Mouse (Mus musculus): ENCODE results near the gene Vps18. TPM values are rescaled to one million over a fixed set of nuclear protein-coding genes. Genes with fewer than 3 reads are reported as not detected.
A peak's percentile ranks its signal among the peaks of the same experiment; 100 is the strongest.

The Vps18 gene
- polyA plus RNA-seq, 1 experiment from 2014 or later, result 33.6 TPM

DNA sequence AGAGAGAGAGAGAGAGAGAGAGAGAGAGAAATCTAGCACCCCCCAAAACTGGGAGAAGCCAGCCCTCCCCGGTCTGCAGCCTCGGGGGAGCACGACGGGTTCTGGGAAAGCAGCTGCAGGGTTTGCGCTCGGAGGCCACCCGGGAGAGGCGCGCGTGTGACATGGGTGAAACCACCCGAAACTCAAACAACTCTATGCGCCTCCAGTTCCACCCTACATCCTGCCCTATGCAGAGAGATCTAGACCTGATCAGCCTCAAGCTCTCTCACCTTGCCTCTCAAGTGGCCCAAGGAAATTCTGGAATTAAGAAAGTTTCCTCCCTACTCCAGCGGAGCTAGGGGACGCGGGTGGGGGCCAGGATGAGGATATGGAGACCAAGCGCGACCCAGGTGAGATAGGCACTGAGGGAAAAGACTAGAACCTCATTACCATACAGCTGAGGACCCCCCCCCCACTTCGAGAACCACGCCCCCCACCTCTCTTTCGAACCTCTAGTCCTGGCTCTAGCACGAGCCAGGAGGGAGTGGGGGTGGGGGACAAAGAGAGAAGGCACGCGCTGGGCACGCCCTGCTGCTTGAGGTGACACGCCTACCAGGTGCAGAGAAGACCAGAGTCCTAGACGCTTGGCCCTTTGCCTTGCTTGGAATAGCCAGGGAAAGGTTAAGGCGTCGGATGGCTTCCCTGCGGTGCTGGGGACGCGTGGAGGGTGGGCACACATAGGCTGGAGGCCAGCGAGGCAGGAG lies 36.2 kb downstream of the Vps18 start:
- ATAC-seq, result no peak
- H3K9ac ChIP-seq (replicated peaks; ENCODE audit: low read depth, low read length), result no peak overlapping the region

GRCm38 (mm10) chr2:119325568-119326143 lies 37.1 kb downstream of the Vps18 start, which contains the start of gene Dll4:
Gene Dll4 (plus strand): TSS chr2:119325784.
- Histone ChIP-seq H3K9ac (replicated peaks; ENCODE audit: low read depth, low read length) (peak within 1 kb of the TSS; percentile 47), H3K4me1 (replicated peaks; ENCODE audit: control insufficient read depth, insufficient read depth, low read length) (peaks cover 57% of the 10 kb centered on the region), H3K36me3 (ENCODE audit: control insufficient read depth, insufficient read depth) (no peaks in the 10 kb centered on the region), H3K4me2 (ENCODE audit: low read length) (peak within 1 kb of the TSS; percentile 86), H3K27me3 (replicated peaks; ENCODE audit: control insufficient read depth, insufficient read depth, low read length) (peaks cover 68% of the 10 kb centered on the region), H3K9me3 (ENCODE audit: control insufficient read depth, low read length) (no peaks in the 10 kb centered on the region), H3K4me3 (replicated peaks; ENCODE audit: low read length) (peak within 1 kb of the TSS; percentile 50), H3K27ac (ENCODE audit: low read length) (no peak within 1 kb of the TSS)
- no peak for ATAC-seq
- WGBS, result 0% methylated on average over 33 of the region's 33 CpGs

More for the DNA sequence above, 36.2 kb downstream of the Vps18 start:
- peak overlapping the region; percentile 86 for H3K4me2 ChIP-seq (ENCODE audit: low read length)
- peaks cover 57% of the 10 kb centered on the region for H3K4me1 ChIP-seq (replicated peaks; ENCODE audit: control insufficient read depth, insufficient read depth, low read length)
- H3K9me3 ChIP-seq (ENCODE audit: control insufficient read depth, low read length), result no peaks in the 10 kb centered on the region
- H3K27me3 ChIP-seq (replicated peaks; ENCODE audit: control insufficient read depth, insufficient read depth, low read length), result peaks cover 70% of the 10 kb centered on the region
- WGBS, result under 1% methylated on average over 31 of the region's 32 CpGs
- H3K4me3 ChIP-seq (replicated peaks; ENCODE audit: low read length), result peak overlapping the region; percentile 50
- H3K27ac ChIP-seq (ENCODE audit: low read length), result no peak overlapping the region
- no peaks in the 10 kb centered on the region for H3K36me3 ChIP-seq (ENCODE audit: control insufficient read depth, insufficient read depth)

GRCm38 (mm10) chr2:119326161-119327101 lies 37.9 kb downstream of the Vps18 start:
- peak overlapping the region; percentile 50 for H3K4me3 ChIP-seq (replicated peaks; ENCODE audit: low read length)
- peaks cover 67% of the 10 kb centered on the region for H3K27me3 ChIP-seq (replicated peaks; ENCODE audit: control insufficient read depth, insufficient read depth, low read length)
- peak overlapping the region; percentile 47 for H3K9ac ChIP-seq (replicated peaks; ENCODE audit: low read depth, low read length)
- WGBS, result under 1% methylated on average over 59 of the region's 61 CpGs
- H3K4me1 ChIP-seq (replicated peaks; ENCODE audit: control insufficient read depth, insufficient read depth, low read length), result peaks cover 54% of the 10 kb centered on the region
- 0 out of 2 replicates have a peak, but pooled peaks have one; percentile 29 for ATAC-seq
- peak overlapping the region; percentile 86 for H3K4me2 ChIP-seq (ENCODE audit: low read length)
- H3K27ac ChIP-seq (ENCODE audit: low read length), result no peak overlapping the region
- H3K36me3 ChIP-seq (ENCODE audit: control insufficient read depth, insufficient read depth), result no peaks in the 10 kb centered on the region
- no peaks in the 10 kb centered on the region for H3K9me3 ChIP-seq (ENCODE audit: control insufficient read depth, low read length)

DNA sequence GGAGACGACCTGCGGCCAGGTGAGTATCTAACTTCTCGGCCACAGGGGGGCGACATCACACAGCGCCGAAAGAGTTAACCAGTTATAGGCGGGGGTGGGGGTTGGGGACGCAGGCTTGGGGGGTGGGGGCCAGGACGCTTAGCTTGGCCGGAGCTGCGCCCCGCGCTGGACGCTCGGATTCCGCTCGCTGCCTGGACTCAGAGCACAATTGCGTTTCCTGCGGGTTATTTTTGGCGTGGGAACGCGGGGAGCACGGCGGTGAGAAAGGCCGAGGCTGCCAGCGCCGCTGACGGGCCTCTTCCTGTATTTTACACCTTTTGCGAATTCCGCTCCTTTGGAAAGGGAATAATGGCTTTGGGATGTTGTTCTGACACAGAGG lies 38.6 kb downstream of the Vps18 start:
- no peak for ATAC-seq
- peak overlapping the region; percentile 50 for H3K4me3 ChIP-seq (replicated peaks; ENCODE audit: low read length)
- peak overlapping the region; percentile 86 for H3K4me2 ChIP-seq (ENCODE audit: low read length)
- H3K9me3 ChIP-seq (ENCODE audit: control insufficient read depth, low read length), result no peaks in the 10 kb centered on the region
- under 1% methylated on average over 30 of the region's 30 CpGs for WGBS
- H3K27ac ChIP-seq (ENCODE audit: low read length), result no peak overlapping the region
- no peaks in the 10 kb centered on the region for H3K36me3 ChIP-seq (ENCODE audit: control insufficient read depth, insufficient read depth)
- peaks cover 70% of the 10 kb centered on the region for H3K27me3 ChIP-seq (replicated peaks; ENCODE audit: control insufficient read depth, insufficient read depth, low read length)
- H3K4me1 ChIP-seq (replicated peaks; ENCODE audit: control insufficient read depth, insufficient read depth, low read length), result peaks cover 48% of the 10 kb centered on the region
- H3K9ac ChIP-seq (replicated peaks; ENCODE audit: low read depth, low read length), result peak overlapping the region; percentile 27

DNA sequence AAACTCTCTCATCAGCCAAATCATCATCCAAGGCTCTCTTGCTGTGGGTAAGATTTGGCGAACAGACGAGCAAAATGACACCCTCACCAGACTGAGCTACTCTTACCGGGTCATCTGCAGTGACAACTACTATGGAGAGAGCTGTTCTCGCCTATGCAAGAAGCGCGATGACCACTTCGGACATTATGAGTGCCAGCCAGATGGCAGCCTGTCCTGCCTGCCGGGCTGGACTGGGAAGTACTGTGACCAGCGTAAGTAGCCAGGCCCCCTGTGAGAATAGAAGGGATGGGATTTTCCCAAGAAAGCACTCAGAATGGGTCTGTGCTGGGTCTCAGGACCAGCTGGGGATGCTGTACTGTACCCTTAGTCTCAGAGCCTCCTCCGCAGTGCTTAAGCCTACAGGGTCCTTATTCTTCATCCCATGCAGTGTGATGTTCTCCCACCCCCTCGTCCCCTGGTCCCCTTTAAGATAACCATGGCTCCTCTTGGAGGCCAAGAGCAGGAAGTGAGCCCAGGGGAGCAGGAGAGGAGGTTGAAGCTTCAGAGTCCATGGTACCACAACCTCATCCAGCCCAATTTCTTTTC lies 39.5 kb downstream of the Vps18 start:
- WGBS, result 11% methylated on average over 11 of the region's 11 CpGs
- Histone ChIP-seq H3K4me3 (replicated peaks; ENCODE audit: low read length) (no peak overlapping the region), H3K27me3 (replicated peaks; ENCODE audit: control insufficient read depth, insufficient read depth, low read length) (peaks cover 67% of the 10 kb centered on the region), H3K4me1 (replicated peaks; ENCODE audit: control insufficient read depth, insufficient read depth, low read length) (peaks cover 38% of the 10 kb centered on the region), H3K9ac (replicated peaks; ENCODE audit: low read depth, low read length) (no peak overlapping the region), H3K27ac (ENCODE audit: low read length) (no peak overlapping the region), H3K4me2 (ENCODE audit: low read length) (peak overlapping the region; percentile 15; the same call in 1 of the 2 replicates), H3K36me3 (ENCODE audit: control insufficient read depth, insufficient read depth) (no peaks in the 10 kb centered on the region), H3K9me3 (ENCODE audit: control insufficient read depth, low read length) (no peaks in the 10 kb centered on the region)
- ATAC-seq, result no peak

DNA sequence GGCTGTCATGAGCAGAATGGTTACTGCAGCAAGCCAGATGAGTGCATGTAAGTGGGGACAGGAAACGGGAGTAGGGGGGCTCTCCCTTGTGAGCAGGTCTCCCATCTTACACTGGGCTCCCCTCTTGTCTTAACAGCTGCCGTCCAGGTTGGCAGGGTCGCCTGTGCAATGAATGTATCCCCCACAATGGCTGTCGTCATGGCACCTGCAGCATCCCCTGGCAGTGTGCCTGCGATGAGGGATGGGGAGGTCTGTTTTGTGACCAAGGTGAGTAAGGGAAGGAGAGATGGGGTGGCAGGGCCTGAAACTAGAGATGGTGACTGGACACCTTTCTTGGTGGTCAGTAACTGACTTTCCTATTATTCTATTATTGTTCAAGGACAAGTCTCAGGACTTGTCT lies 40.0 kb downstream of the Vps18 start:
- Histone ChIP-seq H3K27me3 (replicated peaks; ENCODE audit: control insufficient read depth, insufficient read depth, low read length) (peaks cover 62% of the 10 kb centered on the region), H3K4me1 (replicated peaks; ENCODE audit: control insufficient read depth, insufficient read depth, low read length) (peaks cover 36% of the 10 kb centered on the region), H3K36me3 (ENCODE audit: control insufficient read depth, insufficient read depth) (no peaks in the 10 kb centered on the region), H3K27ac (ENCODE audit: low read length) (no peak overlapping the region), H3K9ac (replicated peaks; ENCODE audit: low read depth, low read length) (no peak overlapping the region), H3K4me2 (ENCODE audit: low read length) (peak overlapping the region; percentile 15; the same call in 1 of the 2 replicates), H3K9me3 (ENCODE audit: control insufficient read depth, low read length) (no peaks in the 10 kb centered on the region), H3K4me3 (replicated peaks; ENCODE audit: low read length) (no peak overlapping the region)
- ATAC-seq, result no peak
- 38% methylated on average over 5 of the region's 5 CpGs for WGBS

DNA sequence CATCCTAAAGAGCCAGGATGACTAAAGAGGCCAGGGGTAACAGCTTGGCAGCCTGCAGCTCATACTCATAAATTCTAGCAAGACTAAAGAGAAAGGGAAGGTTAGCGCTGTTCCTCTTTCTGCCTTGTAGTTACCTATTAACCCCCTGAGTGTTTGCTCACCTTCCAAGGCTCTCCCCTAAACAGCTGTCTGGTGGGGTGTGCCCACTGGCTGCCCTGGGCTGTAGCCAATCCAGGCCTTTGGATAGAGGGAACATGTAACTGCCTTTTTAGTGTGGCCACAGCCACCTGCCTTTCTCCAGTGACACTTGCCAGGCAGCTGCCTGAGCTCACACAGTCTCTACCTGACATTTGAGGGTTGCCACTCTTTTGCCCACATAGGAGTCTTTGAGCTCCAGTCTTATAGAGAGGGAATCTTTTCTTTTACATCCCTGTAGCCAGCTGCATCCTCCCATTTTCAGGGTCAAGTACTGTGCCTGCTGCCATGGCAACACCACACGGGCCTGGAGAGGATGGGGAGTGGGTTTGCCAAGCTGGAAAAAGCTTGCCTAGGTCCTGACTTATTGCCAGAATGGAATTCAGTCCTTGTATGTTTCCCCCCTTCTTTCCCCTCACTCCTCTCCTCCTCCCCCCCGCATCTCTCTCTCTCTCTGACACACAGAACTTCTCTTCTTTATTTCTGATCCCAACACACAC lies 40.7 kb downstream of the Vps18 start:
- Histone ChIP-seq H3K9ac (replicated peaks; ENCODE audit: low read depth, low read length) (no peak overlapping the region), H3K27me3 (replicated peaks; ENCODE audit: control insufficient read depth, insufficient read depth, low read length) (peaks cover 58% of the 10 kb centered on the region), H3K4me3 (replicated peaks; ENCODE audit: low read length) (no peak overlapping the region), H3K9me3 (ENCODE audit: control insufficient read depth, low read length) (no peaks in the 10 kb centered on the region), H3K27ac (ENCODE audit: low read length) (no peak overlapping the region), H3K4me1 (replicated peaks; ENCODE audit: control insufficient read depth, insufficient read depth, low read length) (peaks cover 30% of the 10 kb centered on the region), H3K4me2 (ENCODE audit: low read length) (no peak overlapping the region), H3K36me3 (ENCODE audit: control insufficient read depth, insufficient read depth) (no peaks in the 10 kb centered on the region)
- 43% methylated on average over 3 of the region's 3 CpGs for WGBS
- no peak for ATAC-seq

GRCm38 (mm10) chr2:119330795-119331194 lies 42.3 kb downstream of the Vps18 start:
- no peak overlapping the region for H3K4me2 ChIP-seq (ENCODE audit: low read length)

More at GRCm38 (mm10) chr2:119330795-119331194, 42.3 kb downstream of the Vps18 start:
- ATAC-seq, result no peak
- Histone ChIP-seq H3K9me3 (ENCODE audit: control insufficient read depth, low read length) (no peaks in the 10 kb centered on the region), H3K27me3 (replicated peaks; ENCODE audit: control insufficient read depth, insufficient read depth, low read length) (peaks cover 51% of the 10 kb centered on the region), H3K36me3 (ENCODE audit: control insufficient read depth, insufficient read depth) (no peaks in the 10 kb centered on the region), H3K27ac (ENCODE audit: low read length) (no peak overlapping the region), H3K4me3 (replicated peaks; ENCODE audit: low read length) (no peak overlapping the region), H3K9ac (replicated peaks; ENCODE audit: low read depth, low read length) (no peak overlapping the region), H3K4me1 (replicated peaks; ENCODE audit: control insufficient read depth, insufficient read depth, low read length) (peaks cover 15% of the 10 kb centered on the region)
- WGBS, result 94% methylated on average over 8 of the region's 8 CpGs
